Mouse (Mus musculus) frontal cortex, postnatal 25 days (tissue): ENCODE results near the gene Dph5.
"Not testable (repeated sequence)": the region's sequence is repeated elsewhere in the genome, so short reads cannot be mapped to it uniquely, and the experiment has no call there.

Experiments used
- DNase-seq, 2 experiments: peaks; one replicate each; pipeline ENCODE4 v3.0.0; 2022; ENCODE audit warnings: low spot score in 2 of 2

Gene Dph5

DNA sequence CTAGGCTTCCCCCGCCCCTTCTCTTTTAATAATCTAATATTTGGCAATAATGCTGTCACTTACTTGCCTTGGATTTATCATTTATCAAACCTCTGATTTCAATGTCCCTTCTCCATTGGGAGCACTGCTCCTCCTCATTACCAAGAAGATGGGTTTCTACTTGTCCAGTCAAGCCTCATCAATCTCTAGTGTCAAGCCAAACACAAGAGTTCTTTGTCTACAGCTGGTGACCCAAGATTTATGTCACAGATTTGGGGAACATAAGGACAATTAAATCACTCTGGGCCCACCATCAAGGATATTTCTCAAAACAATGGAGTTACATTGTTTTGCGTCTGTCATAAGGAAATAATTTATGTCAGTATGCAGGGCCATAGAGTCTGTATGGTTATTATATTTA is 5.5 kb downstream of the Dph5 start:
- DNase-seq, result no peak

DNA sequence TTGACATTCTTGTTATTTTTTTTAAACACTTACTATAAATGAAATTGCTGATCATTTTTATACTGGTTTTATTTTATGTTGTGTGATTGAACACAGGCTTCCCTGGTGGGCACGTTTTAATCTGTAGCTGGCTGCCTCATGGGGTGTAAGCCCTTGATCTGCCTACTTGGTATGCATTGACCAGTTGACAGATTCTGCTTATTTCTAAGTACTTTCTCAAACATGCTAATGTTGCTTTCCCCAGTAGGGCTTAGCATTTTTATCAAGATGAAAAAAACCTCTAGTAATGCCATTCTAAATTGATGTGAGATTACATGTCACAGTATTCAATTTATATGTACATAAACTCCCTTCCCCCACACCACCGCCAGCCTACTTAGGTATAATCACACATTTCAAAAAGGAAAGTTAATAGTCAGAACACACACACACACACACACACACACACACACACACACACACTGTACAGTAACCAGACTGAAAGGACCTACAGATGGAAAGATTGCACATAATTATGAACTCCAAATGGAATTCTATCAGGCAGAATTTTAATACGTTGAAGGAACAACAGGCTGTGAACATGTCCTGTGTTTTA is 10.8 kb downstream of the Dph5 start:
- no peak for DNase-seq

DNA sequence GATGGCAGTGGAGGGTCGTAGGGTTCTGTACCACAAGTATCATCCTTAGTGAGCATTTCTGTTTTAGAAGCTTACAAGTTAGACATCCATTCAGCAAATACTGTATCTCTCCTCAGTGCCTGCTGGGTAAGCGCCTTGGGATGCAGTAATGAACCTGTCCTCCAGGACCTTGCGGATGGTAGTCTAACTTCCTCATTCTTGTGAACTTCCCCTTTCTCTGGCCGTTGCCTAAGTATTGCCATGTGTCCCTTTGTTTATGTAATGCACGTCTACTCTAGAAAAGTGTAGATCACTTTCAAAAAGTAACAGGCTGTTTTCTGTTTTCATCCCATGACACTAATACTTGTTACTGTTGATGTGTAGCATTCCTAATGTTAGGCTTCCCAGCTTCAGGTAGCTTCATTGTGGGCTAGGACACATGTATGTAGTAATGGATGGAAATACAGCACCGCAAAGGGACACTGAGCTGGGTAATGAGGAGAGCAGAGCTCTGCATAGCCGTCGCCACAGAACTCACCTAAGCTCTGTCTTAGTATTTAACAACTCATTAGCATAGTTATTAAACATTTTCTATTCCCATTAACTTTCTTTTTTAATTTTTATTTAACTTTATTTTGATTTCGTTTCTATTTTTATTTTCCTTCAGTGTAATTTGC is 14.8 kb downstream of the Dph5 start:
- DNase-seq, result no peak

DNA sequence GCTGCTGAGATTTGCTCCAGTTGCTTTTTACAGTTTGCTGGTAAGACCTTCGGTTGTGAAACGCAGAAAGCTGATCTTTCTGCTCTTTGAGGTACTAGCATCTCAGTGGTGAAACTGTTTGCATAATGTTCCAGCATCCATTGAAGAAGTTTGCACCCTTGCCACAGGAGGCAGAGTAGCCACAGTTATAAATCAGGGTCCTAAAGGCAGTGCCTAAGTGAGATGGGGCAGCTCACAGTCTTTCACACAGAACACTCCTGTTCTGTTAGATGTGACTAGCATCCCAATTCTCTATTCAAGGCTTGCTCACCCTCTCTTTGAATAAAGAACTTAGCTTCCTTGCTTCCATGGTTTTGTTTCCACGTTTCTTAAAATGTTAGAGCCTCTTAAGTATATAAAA is 17.4 kb downstream of the Dph5 start:
- DNase-seq, result no peak

DNA sequence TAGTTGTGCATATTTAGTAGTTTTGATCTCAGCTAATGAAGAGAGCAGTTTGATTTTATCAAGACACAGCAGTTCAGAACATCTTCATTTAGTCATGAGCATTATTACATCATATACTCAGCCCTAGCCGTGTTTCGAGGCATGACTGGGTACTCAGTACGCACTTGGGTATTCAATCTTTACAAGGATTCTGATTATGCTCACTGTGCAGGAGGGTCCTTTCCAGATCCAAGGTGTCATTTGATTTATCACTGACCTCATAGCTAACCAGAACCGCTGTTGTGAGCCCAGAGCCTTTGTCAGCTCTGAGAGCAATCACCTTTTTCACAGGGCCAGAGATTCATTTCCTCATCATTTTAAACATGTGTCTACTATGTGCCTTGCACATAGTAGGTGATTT is 17.9 kb downstream of the Dph5 start:
- DNase-seq, result no peak

DNA sequence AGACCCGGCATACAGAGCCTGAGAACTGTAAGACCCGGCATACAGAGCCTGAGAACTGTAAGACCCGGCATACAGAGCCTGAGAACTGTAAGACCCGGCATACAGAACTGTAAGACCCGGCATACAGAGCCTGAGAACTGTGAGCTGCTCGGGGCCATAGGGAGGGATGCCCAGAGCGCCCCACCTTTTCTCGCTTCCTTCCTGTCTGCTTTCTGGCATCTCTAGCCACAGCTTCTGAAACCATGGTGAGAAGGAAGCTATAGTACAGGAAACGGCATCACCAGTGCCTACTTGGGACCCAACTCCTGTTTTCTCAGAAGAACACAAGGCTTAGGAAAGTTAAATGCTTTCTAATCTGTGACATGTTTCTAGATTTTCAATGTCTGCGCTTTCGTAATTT is 19.8 kb downstream of the Dph5 start:
- not testable (repeated sequence) for DNase-seq

DNA sequence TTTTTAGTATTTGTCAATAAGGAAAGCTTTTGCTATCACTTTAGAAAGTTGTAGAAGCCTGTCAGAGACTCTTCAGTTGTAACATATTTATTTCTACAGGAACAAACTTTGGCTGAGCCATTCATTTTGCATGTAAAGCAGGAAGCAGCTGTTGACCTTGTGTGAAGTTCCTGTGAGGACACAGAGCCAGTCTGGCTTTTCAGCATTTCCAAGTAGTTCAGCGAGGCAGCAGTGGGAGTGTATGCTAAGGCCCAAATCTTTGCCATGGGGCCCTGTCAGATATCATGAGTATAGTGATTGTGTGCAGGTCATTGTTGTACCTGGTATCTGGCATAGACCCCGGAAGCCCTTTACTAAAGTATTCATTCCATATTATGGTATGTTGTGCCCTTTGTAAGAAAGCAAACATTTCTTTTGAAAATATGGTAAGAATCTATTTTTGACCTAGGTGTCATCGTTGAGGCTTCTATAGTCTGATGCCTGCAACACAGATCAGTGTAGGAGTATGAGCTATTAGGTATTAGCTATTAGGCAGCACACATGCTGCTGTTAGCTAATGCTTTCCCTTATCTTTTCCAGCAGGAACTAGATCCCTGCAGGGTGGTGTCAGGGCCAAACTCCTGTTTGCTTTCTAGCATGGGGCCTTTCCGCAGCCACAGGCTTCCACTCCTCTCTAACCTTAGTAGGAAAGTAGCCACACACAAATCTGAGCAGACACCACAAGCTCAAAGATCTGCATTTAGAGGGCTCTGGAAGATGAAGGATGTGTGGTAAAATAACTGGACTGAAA is 37.0 kb downstream of the Dph5 start:
- DNase-seq, result no peak

DNA sequence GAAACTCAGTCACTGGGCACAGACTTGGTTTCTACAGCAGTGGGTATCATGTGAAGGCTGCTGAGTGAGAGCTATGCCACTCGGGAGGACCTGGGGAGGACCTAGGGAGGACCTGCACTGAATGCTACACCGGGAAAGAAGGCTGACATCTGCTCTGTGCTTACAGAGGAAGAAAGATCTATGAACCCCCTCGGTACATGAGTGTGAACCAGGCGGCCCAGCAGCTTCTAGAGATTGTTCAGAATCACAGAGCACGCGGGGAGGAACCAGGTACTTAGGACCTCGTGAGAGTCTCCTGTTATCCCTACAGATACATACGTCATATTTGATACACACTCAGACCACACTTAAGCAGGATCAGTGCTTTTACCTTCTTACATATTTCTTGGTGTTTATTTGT is 38.9 kb downstream of the Dph5 start:
- DNase-seq, result no peak

DNA sequence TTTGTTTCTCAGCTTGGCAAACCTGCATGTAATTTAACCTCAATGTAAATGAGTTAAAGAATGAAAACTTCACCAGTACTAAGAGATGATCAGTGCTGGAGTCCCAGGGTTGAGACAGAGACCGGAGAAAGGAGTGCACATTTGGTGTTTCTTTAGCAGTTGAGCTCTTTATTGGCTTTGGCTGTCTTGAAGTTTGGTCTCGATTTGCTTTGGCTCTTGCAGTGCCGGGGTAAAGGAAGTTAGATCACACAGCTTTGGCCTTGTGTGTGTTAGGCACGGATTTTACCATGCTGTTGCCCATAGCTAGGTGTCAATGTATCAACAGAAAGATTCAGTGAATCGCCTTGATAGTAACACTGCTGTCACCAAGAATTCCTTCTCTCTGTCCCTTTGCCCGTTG is 44.1 kb downstream of the Dph5 start:
- no peak for DNase-seq

DNA sequence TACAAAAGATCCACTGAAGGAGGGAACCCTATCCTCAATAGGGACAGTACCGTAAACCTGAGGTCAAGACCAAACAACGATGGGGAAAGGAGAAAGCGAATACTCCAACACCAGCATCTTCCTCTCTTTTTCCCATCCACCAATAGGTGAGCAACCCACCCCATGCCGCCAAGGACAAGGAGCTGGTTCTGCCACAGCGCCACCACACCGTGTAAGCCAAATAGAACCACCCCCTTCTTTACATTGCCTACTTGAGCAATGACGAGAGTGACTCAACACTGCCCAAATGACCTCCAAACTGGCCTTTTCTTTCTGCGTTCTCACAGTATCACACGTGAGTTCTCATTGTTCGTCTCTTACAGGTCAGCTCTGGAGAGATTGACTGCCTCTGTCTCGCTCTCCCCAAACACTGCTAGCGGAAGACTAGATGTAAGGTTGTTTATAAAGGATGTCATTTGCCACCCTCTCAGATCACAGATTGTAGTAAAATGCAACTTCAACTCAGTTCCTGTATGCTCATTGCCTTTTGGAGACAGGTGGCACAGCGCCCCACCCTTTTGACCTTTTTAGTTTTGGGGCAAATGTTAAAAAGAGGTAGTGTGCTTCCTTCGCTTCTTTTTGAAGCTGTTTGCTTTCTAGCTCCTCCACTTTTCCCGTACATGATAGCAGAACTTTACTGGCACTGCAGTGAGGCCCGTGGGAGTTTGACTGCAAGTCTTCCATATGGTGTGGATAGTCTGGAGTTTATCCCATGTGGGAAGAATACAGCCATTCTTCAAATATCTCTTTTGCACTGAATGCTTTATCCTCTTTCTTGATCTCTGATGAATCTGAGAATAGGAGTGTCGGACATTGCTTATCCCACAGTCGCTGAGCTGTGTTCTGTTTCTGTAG is 45.9 kb downstream of the Dph5 start:
- peak in 1 of 2 experiments; percentile 44 for DNase-seq

DNA sequence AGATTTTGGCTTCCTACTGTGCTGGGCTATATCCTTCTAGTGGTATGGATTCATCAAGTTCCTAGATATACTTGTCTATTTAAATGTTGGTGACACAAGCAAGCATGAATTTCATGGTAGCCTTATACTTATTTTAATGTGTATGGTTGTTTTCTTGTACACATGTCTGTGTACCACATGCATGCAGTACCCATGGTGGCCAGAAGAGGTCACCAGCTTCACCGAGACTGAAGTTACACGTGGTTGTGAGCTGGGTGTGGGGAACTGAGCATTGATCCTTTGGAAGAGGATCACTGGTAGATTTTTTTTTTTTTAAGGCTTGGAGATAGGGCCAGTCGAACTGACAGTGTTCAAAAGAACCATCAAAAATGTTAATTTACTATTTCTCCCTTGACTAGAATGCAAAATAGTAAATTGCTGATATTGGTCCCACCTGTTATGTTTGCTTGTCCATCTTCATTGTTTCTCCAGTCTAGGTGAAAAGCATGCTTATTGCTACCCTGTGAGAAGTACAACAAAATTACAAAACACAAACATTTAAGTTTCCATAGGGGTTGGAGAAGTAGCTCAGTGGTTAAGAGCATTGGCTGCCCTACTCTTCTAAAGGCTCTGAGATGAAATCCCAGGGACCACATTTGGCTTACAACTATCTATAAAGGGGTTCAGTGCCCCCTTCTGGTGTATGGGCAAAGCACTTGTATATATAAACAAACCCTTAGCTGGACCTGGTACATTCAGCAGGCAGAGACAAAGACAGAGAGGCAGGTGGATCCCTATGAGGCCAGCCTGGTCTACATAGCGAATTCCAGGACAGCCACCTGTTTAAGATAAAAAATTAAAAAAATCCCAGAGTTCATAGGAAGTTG is 49.3 kb downstream of the Dph5 start:
- no peak for DNase-seq

DNA sequence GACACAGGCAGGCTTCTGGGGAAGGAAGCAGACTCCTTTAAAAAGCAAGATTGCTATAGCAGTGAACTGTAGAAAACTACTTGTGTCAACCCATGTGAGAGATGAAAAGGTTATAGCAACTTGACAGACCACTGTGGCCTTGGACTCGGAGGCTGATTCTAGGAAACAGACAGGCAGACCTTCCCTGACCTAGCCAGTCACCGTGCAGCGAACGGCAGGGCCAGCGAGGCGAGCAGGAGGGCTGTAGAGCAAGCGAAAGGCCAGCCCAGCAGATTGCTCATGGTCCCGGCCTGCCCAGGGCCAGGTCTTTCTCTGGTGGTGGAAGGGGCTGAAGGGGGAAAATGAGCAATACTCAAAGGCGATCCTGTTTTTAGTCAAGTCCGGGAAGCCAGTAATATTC is 50.2 kb downstream of the Dph5 start:
- no peak for DNase-seq

DNA sequence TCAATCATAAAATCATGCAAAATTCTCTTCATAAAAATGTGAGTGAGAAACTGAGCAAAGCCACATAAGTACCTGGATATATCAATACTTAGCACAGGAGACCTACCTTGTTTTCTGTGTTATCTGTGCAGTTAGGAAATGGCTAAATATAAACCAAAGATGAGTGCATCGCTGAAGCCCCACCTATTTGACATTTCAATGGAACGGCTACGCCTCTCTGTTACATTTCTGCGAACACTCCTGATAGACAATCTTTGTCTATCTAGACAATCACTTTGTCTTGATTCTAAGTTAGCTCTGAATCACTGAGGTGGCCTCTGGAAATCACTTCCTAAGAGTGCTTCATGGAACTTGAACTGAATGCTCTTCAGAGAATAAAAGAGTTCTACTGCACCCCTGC is 52.9 kb downstream of the Dph5 start:
- DNase-seq, result no peak

DNA sequence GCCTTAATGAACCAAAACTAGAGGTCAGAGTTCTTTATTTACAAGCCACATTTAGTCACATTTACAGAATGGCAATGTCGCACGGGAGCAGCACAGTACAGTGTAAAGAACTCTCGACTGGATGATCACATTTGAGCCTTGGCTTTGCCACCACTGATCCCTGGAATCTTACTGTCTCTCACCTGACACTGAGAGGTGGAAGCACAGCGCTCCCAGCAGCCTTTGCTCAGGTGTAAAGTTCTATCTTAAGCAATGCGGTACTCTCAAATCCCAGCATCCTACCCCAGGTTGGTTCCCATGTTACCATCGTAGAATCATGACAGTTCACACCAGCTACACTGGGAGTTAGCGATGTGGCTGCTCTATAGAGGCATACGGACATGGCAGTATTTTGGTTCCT is 53.8 kb downstream of the Dph5 start:
- DNase-seq, result no peak

DNA sequence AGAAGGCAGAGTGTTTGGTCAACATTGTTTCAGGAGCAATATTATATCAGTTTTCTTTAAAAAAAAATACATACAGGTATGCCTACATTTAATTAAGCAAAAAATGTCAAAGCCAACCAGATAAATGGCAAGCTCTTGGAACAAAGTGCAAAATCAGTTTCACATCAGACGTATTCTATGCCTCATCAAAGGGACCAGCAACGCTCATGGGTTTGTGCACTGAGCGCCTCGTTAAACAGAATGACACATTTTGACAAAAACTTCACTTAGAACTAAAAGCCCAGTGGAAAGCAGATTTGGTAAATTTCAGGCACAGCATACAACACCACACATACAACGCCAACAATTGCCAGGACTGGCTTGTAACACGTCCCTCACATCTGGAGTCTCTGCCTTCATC is 56.7 kb downstream of the Dph5 start:
- DNase-seq, result no peak

DNA sequence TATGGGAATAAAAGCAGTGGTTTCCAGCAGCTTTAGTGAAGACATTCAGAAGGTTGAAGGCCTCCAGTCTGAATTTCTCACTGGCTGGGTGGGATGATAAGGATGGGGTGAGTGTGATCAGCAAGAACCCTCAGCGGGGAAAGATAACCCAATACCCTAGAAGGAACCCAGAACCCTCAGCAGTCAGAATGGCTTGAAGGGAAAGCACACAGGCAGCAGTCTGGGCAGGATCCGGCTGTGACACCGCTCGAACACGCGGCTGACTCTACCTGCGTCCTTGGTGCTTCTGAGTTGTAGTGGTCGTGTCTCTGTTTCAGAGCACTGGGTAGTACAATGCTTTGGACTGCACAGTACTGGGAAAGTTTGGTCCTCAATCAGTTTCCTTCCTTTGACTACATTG is 58.6 kb downstream of the Dph5 start:
- DNase-seq, result no peak

DNA sequence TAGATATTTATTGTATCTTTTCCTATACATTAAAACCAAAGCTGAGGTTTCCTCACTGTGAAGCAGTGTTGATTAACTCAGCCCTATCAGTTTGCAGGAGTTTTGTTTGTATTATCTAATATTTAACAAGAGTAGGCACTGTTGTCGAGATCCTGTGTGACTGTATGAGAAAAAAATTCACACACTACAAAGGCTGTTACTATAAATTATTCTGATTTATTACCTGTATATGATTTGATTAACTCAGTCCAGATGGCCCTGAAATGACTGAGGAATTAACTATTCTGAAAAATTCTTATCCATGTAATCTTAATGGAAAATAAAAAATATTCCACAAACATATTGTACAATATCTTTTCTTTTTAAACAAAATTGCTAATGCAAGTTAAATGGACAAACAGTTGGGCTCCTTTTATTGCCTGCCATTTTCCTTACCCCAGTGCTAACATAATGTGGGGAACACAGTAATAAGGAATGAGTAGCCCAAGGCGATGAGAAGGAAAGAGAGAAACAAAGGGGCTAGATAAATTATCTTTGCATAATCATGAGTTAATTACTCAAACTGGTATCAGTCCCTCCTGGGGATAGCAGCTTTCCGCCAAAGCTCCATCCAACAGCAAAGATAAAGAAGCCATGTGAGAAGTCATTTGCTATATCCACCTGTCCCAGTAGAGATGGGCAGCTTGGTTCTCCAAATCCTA is 61.7 kb downstream of the Dph5 start:
- no peak for DNase-seq

DNA sequence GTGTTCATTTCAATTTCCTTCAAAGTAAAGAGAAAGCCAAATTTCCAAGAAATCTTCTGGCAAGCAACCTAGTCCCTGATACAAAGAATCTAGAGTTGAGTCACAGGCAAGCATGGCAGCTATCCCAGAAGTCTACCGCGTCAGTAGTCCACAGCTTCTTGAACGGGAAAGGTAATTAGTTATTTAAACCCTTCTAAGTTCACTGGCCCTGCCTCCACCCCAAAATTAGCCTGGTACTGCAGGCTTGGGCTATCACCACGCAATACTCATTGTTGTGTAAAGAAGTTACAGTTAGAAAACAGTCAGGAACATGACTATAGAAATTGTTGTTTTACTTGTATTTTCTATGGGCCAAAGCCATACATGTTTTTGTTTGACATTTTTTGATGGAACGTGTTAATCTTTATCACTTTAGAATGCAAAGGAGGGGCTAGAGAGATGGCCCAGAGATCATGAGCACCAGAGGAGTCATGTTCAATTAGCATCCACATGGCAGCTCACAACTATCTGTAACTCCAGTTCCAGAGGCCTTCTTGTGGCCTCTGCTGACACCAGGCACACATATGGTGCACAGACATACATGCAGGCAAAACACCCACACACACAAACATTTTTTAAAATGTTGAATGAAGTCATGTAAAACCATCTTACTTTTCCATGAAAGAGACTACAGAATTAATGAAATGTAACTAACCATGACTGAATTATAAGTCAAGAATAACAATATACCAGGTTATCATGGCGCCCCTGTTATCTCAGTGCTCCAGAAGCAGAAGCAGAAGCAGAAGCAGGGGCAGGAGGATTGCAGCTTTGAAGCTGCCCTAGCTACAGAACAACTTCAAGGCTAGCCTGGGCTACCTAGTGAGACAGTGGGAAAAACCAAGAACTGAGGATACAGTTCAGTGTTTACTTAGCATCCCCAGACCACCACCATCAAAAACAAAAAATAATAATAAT is 62.6 kb downstream of the Dph5 start:
- no peak for DNase-seq

DNA sequence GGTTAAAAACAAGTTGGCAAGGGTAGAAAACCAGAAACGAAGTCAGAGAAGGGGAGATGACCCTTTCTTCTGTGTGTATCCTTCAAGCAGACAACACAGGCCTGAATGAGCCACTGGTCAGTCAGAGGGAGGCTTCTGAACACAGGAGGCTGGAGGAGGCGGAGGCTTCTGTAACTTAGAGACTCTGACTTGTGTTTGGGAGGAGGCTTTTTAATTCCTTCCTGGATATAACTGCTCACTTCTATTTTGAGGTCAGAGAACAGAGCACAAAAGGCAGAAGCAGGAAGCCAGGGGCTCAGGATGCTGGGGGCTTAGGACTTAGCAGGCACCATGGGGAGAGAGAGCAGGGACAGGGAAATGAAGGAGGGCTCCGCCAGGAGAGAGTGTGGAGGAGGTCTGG is 63.6 kb downstream of the Dph5 start:
- no peak for DNase-seq
